Mouse (Mus musculus): ENCODE measurements around the gene Mxi1.
A peak's percentile ranks its signal among the peaks of the same experiment; 100 is the strongest.
"Not testable (repeated sequence)": the region's sequence is repeated elsewhere in the genome, so short reads cannot be mapped to it uniquely, and the experiment has no call there.

Gene Mxi1

GRCm38 (mm10) chr19:53366881-53367280, 56.6 kb downstream of the Mxi1 start:
- no peak for DNase-seq

- peak; percentile 93 for DNase-seq
Measured at GRCm38 (mm10) chr19:53369469-53370043, 59.2 kb downstream of the Mxi1 start.

- DNase-seq: no peak
Measured at GRCm38 (mm10) chr19:53370233-53370632, 59.9 kb downstream of the Mxi1 start.

GRCm38 (mm10) chr19:53371666-53372065, 61.3 kb downstream of the Mxi1 start, which contains the start of gene Gm10197:
Gene Gm10197, minus strand, starts transcription at chr19:53371766.
- no peak for DNase-seq

- no peak for DNase-seq
Measured at GRCm38 (mm10) chr19:53373570-53373969, 63.3 kb downstream of the Mxi1 start.

GRCm38 (mm10) chr19:53375299-53375698, 65.0 kb downstream of the Mxi1 start:
- DNase-seq: no peak

- no peak for DNase-seq
Measured at GRCm38 (mm10) chr19:53375816-53376215, 65.5 kb downstream of the Mxi1 start.

- no peak for DNase-seq
Measured at GRCm38 (mm10) chr19:53377652-53378051, 67.3 kb downstream of the Mxi1 start.

- DNase-seq: no peak
Measured at GRCm38 (mm10) chr19:53378421-53378820, 68.1 kb downstream of the Mxi1 start.

- no peak for DNase-seq
Measured at GRCm38 (mm10) chr19:53383336-53383735, 73.0 kb downstream of the Mxi1 start.

- no peak for DNase-seq
Measured at GRCm38 (mm10) chr19:53389417-53389816, 79.1 kb downstream of the Mxi1 start.

- DNase-seq: peak; percentile 63
Measured at GRCm38 (mm10) chr19:53389851-53390431, 79.6 kb downstream of the Mxi1 start.

- peak; percentile 99 for DNase-seq
Measured at GRCm38 (mm10) chr19:53390495-53391007, 80.2 kb downstream of the Mxi1 start, which contains the start of gene Smndc1. Gene Smndc1, minus strand, starts transcription at chr19:53390578.

GRCm38 (mm10) chr19:53391386-53391785, 81.1 kb downstream of the Mxi1 start:
- no peak for DNase-seq

- DNase-seq: no peak
Measured at GRCm38 (mm10) chr19:53391787-53392186, 81.5 kb downstream of the Mxi1 start.

GRCm38 (mm10) chr19:53392781-53393343, 82.5 kb downstream of the Mxi1 start:
- no peak for DNase-seq

- DNase-seq: no peak
Measured at GRCm38 (mm10) chr19:53393646-53394045, 83.3 kb downstream of the Mxi1 start.

GRCm38 (mm10) chr19:53394552-53394951, 84.2 kb downstream of the Mxi1 start:
- DNase-seq: no peak

- not testable (repeated sequence) for DNase-seq
Measured at GRCm38 (mm10) chr19:53394956-53395355, 84.6 kb downstream of the Mxi1 start.

- not testable (repeated sequence) for DNase-seq
Measured at GRCm38 (mm10) chr19:53395805-53396204, 85.5 kb downstream of the Mxi1 start.

- DNase-seq: no peak
Measured at GRCm38 (mm10) chr19:53397451-53398233, 87.3 kb downstream of the Mxi1 start.

- DNase-seq: no peak
Measured at GRCm38 (mm10) chr19:53399213-53399612, 88.9 kb downstream of the Mxi1 start.

Measured in right cerebral cortex, postnatal 4 days (tissue).